ENCODE assay signal across 12 mouse cellular contexts in the genomic region with DNA sequence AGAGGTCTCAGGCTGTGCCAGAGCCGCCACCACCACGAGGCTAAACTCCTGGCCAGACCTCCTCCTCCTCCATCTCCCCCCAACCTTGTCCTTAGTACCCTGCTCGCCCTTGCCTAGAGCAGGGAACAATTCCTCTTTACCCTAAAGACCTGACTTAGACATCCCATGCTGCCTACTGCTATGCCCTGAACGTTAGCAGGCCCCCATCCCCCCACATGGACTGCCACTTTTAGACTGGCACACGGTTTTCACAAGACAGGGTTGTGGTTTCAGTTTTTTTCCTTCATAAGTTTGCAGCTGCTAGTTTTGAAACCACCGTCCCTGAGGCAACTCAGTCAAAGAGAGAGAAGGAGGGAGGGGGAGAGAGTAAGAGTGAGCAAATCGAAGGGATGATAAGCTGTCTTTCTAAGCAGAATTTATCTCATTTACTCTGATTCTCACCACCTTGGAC. TPM values are rescaled to one million over a fixed set of nuclear protein-coding genes. Genes with fewer than 3 reads are reported as not detected.
DNase-seq lines count a peak whose midpoint lies in the region; ATAC-seq and TF ChIP-seq lines count a peak whose summit lies in the region.
"Had no signal": no experiment of that assay in that cellular context is flagged by ENCODE, and none has a peak within 500 bp of the region (broad histone marks: within the 10 kb centered on the region; RNA-seq: fewer than 3 reads in every experiment).

No protein-coding gene starts in this region.

- H3K27me3 ChIP-seq in heart, postnatal 0 days (ENCODE audit: control insufficient read depth, insufficient read depth, low read length), result no peaks in the 10 kb centered on the region
- H3K27me3 ChIP-seq: limb, embryonic 12.5 days had no signal

- no peak for DNase-seq in heart, postnatal 0 days (ENCODE audit: low spot score)
- no peak for DNase-seq in heart, postnatal 36 days
- peak; percentile 89 to 90 for DNase-seq in thymus, postnatal 10 days (ENCODE audit: low spot score in 2 of 2)
- DNase-seq in right cerebral cortex, postnatal 10 days (ENCODE audit: low spot score in 2 of 2), result no peak
- no peak for DNase-seq in ovary, postnatal 14 days (ENCODE audit: low spot score)
- DNase-seq in kidney, adult 18-20 months, result no peak

- H3K4me2 ChIP-seq in heart, postnatal 0 days (ENCODE audit: low read depth, low read length), result no peak overlapping the region
- H3K4me2 ChIP-seq: heart, embryonic 13.5 days; limb, embryonic 12.5 days had no signal

- no peak for ATAC-seq in heart, postnatal 0 days (ENCODE audit: insufficient read depth, low read depth)
- ATAC-seq in megakaryocyte, adult 5-6 weeks (ENCODE audit: poor library complexity, severe bottlenecking), result peak; percentile 52

- TF ChIP-seq CTCF in heart, postnatal 0 days (IDR thresholded peaks at IDR 0.05; ENCODE audit: low read depth), result no peak

- TF ChIP-seq EP300 in heart, postnatal 0 days (IDR thresholded peaks at IDR 0.05; ENCODE audit: low read depth), result no peak

- no peaks in the 10 kb centered on the region for H3K9me3 ChIP-seq in heart, postnatal 0 days (replicated peaks; ENCODE audit: control insufficient read depth, low read length)
- H3K9me3 ChIP-seq: heart, embryonic 13.5 days; limb, embryonic 12.5 days had no signal

- no peak overlapping the region for H3K4me3 ChIP-seq in heart, postnatal 0 days (ENCODE audit: low read depth, low read length)
- no peak overlapping the region for H3K4me3 ChIP-seq in brown adipose tissue, adult 24 weeks (ENCODE audit: insufficient read depth, low read depth, low read length)
- H3K4me3 ChIP-seq: erythroblast, embryonic 14.5 days; heart, embryonic 13.5 days; limb, embryonic 12.5 days had no signal

- H3K27ac ChIP-seq in heart, postnatal 0 days (ENCODE audit: low read depth), result peak overlapping the region; percentile 66
- H3K27ac ChIP-seq in brown adipose tissue, adult 24 weeks (replicated peaks; ENCODE audit: low read depth, low read length), result peak overlapping the region; percentile 98
- H3K27ac ChIP-seq: heart, embryonic 13.5 days; kidney, postnatal 0 days had no signal

- intact Hi-C loops in heart, postnatal 36 days (cut with DNase I), result no loop called here

- H3K9ac ChIP-seq in heart, postnatal 0 days (replicated peaks; ENCODE audit: low read depth, low read length), result no peak overlapping the region
- H3K9ac ChIP-seq: heart, embryonic 13.5 days; limb, embryonic 12.5 days had no signal

- H3K4me1 ChIP-seq in heart, postnatal 0 days (ENCODE audit: control insufficient read depth, insufficient read depth), result peaks cover 2% of the 10 kb centered on the region; the same call in 1 of the 2 replicates
- H3K4me1 ChIP-seq in brown adipose tissue, adult 24 weeks (ENCODE audit: control insufficient read depth, insufficient read depth, insufficient read length, low read length), result peaks cover 67% of the 10 kb centered on the region

- 51% methylated on average over 7 of the region's 7 CpGs for WGBS in heart, postnatal 0 days

- H3K36me3 ChIP-seq in heart, postnatal 0 days (replicated peaks; ENCODE audit: control insufficient read depth, insufficient read depth, low read length), result no peaks in the 10 kb centered on the region
- H3K36me3 ChIP-seq: heart, embryonic 13.5 days had no signal

RNA-seq across cellular contexts. Expression of gene Fli1, which starts 32.9 kb away (rescaled TPM):
- total RNA-seq in heart, postnatal 0 days (2014; rRNA removed; ENCODE audit: low replicate concordance), result 25.9 and 29.5 TPM in 2 replicates
- polyA plus RNA-seq in heart, postnatal 0 days (2015; fragmentation: Nextera tagmentation; extraction: Ambion mirVana), result 19.0 and 19.2 TPM in 2 replicates
- 10 to 100 TPM; 28.2 to 28.8 TPM for total RNA-seq in heart, postnatal 36 days (2021)
- 11.7 and 19.1 TPM in 2 replicates for polyA plus RNA-seq in brown adipose tissue, adult 24 weeks (2012; ENCODE audit: insufficient read depth, insufficient read length, missing spikeins)
- total RNA-seq in megakaryocyte, adult 5-6 weeks (2015), result 89.0 and 92.7 TPM in 2 replicates
- total RNA-seq in megakaryocyte, adult 5-6 weeks (2017), result 95.8 and 106 TPM in 2 replicates

Comparison
In these comparisons a context has a peak if more than half of its experiments do, and no peak if none do; other contexts are left out.
1. DNase-seq: peak in thymus, postnatal 10 days (2 of 2); none in heart, postnatal 0 days (single experiment), heart, postnatal 36 days (0 of 2), right cerebral cortex, postnatal 10 days (0 of 2), ovary, postnatal 14 days (single experiment) and kidney, adult 18-20 months (single experiment).